Mouse (Mus musculus) adrenal gland, postnatal 4 days (tissue): ENCODE measurements around the gene Apela. TPM values are rescaled to one million over a fixed set of nuclear protein-coding genes. Genes with fewer than 3 reads are reported as not detected.
"Not testable (repeated sequence)": the region's sequence is repeated elsewhere in the genome, so short reads cannot be mapped to it uniquely, and the experiment has no call there.

Experiments used
- DNase-seq, 2 experiments: peaks; one replicate each; pipeline ENCODE4 v3.0.0; 2021 to 2022; ENCODE audit warnings: low spot score in 2 of 2, mixed read lengths in 2 of 2
- total RNA-seq, 2 experiments: library from RNA; stranded (reverse); gene quantifications; 2 replicates each; pipeline ENCODE4 v1.2.3; 2021

Gene Apela
- total RNA-seq, 2 experiments from 2014 or later, result 1.4 TPM; not detected in 1

DNA sequence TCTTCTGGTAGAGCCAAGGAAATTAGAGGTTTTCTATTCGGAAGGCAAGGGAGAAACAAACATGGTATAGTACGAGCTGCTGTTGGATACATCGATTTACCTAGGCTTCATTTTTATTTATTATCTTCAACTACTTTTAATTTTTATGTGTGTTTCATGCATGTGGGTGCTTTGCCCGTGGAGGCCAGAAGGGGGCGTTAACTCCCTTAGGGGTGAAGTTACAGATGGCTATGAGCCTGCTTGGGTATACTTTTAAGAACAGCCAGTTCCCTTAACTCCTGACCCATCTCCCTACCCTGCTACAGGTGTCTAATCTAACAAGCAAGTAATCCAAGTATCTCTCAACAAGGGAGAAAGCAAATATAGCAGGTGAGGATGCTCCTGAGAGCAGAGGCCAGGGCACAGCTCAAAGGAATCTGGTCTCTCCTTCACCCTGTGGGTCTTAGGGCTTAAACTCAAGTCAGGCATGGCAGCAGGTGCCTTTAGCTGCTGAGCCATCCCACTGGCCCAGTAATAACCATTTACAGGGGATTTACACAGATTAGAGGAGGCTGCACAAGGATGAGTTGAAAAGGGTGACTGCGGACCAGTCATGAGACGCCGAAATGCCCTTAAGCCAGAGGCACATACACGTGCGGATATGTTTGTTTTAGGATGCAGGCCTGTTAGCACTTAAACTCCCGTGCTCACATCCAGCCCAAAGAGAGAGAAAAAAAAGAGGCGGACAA, 8.0 kb downstream of the Apela start:
- no peak for DNase-seq

DNA sequence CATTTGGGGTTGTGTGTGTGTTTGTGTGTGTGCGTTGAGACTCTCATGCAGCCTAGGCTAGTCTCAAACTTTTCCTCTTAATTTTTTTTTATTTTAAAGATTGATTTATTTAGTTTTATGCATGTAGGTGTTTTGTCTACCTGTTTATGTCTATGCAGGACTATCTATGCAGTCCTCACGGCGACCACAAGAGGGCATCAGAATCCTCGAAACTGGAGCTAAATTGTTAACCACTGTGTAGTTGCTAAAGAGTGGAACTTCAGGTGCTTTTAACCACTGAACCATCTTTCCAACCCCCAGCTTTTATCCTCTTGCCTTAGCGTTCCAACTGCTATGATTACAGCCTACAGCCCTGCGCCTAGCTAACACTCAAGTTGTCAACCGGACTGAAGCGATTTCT, 14.7 kb downstream of the Apela start:
- peak; percentile 9 to 24 for DNase-seq

DNA sequence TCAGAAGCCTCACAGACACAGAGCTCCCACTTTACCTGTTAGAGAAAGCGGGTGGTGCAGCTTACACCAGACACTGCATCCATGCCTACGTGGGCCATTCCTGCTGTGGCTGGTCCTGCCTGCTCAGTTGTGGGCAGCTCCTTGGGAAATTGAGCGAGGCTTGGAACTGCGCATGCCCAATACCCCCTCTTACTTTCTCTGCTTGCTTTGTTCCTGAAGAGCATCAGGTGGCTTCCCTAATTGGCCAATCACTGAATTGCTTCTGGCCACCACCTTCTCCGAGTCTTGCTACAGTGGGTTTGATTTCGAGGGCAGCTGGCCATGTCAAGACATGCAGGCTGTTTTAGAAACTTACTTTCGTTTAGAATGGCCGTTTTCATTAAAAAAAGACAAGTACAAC, 18.7 kb downstream of the Apela start, which contains the start of the genes Trim61 and Trim60:
Trim61 (minus strand) TSS at position 101 of the 400 bp plus-strand sequence.
Trim60 (minus strand) TSS at position 162 of the 400 bp plus-strand sequence.
- no peak for DNase-seq

DNA sequence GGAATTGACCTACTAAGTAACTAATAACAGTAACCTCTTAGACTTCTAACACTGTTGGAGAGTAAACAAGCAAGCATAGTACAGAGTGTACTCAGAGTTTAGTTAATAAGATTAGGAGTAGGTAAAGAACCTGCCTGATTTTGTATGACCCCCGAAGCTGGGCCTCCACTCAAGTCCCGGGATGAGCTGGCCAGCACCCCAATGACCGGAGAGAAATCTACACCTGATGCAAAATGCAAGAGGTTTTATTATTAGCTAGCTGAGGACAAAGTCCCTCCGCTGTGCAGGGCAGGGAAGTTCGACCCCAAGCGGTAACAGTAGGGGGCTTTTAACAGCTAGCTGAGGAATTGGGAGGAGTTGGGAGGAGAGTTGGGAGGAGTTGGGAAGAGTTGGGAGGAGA, 29.5 kb downstream of the Apela start:
- not testable (repeated sequence) for DNase-seq

DNA sequence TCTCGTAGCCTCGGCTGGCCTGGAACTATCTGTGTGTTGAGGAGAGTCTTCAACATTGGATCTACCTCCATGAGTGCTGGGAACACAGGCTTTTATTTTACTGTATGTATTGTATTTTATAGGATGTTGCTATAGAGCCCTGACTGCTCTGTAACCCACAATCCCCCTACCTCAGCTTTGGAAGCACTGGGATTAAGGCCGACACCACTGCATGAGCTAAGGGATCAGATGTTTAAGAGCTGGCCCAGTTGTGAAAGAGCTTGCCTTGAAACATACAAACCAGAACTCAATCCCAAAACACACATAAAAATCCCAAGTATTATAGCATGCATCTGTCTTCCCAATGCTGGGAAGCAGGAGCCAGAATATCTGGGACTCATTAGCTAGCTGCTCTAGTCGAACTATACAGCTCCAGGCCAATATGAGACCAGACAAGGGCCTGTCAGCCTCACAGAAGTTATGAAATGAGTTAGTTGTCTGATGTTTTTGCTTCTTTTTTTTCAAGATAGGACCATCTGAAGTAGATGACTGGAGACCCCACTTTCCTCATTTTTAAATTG, 38.2 kb downstream of the Apela start:
- DNase-seq, result no peak

DNA sequence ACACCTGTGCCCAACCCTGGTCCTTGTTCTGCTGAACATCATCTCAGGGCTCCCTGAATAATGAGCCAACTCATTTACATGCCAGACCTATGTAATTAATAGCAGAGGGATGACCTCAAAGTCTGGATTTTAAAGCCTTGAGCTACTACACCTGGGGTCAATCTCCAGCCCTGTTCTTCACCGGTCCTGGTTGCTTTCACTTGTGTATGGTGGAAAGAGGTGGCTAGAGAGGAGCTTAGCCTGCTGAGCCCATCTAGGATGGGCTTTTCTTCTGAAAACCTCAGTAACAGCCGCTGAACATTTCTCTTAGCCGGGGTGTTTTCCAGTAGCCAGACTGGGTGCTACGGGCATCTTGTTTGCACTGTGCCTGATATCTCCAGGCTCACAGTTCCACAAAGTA, 49.4 kb downstream of the Apela start, which contains the start of gene Trim75:
Trim75 (minus strand) TSS at position 101 of the 400 bp plus-strand sequence.
- DNase-seq, result no peak

DNA sequence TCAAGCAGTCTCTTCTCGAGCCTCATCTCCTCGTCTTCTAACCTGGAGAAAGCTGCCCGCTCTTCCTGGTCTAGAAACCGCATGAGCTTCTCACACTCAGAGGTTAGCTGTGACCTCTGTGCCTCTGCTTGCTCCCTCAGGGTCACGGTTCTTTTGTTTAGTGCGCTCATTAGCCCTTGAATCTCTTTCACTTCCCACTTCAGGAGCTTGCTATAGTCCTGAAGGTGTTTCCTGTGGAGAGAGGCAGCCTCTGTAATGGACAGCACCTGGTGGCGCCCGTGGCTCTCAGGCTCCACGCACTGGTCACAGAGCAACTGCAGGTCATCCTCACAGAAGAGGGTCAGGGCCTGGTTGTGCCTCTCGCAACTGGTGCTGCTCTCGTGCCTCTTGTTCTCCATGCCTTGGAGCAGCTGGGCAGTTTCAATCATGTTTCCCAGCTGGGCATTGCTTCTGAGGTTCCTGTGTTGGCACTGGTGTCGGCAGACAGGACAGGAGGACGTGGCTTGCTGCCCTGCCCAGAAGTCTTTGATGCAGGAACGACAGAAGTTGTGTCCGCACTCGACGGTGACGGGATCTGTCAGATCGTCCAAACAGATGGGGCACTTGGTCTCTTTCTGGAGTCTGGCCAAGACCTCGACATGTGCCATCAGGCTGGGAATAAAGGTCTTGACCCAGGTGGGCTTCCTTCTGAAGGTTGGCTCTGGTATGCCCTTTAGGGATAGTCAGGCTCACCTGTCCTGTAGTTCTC, 53.8 kb downstream of the Apela start:
- DNase-seq, result no peak

Other genes with a start within 250 kb of the Apela start
- gene Klhl2, start 187.3 kb downstream of the Apela start, total RNA-seq, result 10 to 100 TPM; 36.0 to 38.3 TPM
- 10 to 100 TPM; 42.9 to 46.6 TPM for gene Tmem192, start 90.2 kb downstream of the Apela start, total RNA-seq
- gene Trim75, start 49.5 kb downstream of the Apela start, total RNA-seq, result not detected
- gene Trim61, start 18.8 kb downstream of the Apela start, total RNA-seq, result not detected
- gene Trim60, start 18.8 kb downstream of the Apela start, total RNA-seq, result not detected
- gene Gm10663, start 37.7 kb upstream of the Apela start, total RNA-seq, result not detected
- gene BC030870, start 92.2 kb upstream of the Apela start, total RNA-seq, result not detected